Mouse (Mus musculus): ENCODE data around the gene Pald1. TPM values are rescaled to one million over a fixed set of nuclear protein-coding genes. Genes with fewer than 3 reads are reported as not detected.

Pald1 gene
- 23.0 and 23.1 TPM in 2 replicates for polyA plus RNA-seq (2012; rRNA removed)

GRCm38 (mm10) chr10:61383021-61383714 lies at the start of gene Pald1:
TSS of gene Pald1 (minus strand) at chr10:61383530.

GRCm38 (mm10) chr10:61417672-61418071 lies 34.3 kb upstream of the Pald1 start, which contains the start of gene Nodal:
TSS of gene Nodal (plus strand) at chr10:61417972.

DNA sequence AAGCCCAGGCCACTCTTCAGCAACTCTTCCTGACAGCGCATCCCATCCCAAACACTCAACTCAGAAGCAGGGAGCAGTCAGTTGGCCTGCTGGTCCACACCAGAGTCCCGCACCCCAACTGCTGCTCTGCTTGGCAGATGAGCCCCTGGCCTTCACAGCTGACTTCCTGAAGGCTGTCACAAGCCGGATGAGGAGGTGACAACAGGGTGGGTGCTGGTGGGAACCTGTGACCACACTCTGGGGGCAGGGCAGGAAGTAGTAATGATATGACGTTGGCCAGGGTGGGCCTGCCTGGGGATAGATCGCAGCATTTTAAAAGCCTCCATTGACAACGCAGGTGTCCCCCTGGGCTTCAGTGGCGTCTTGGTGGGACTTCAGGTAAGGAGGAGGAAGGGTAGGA lies 85.9 kb downstream of the Pald1 start, which contains the start of gene Prf1:
TSS of gene Prf1 (plus strand) at position 357 of the 400 bp plus-strand sequence.

DNA sequence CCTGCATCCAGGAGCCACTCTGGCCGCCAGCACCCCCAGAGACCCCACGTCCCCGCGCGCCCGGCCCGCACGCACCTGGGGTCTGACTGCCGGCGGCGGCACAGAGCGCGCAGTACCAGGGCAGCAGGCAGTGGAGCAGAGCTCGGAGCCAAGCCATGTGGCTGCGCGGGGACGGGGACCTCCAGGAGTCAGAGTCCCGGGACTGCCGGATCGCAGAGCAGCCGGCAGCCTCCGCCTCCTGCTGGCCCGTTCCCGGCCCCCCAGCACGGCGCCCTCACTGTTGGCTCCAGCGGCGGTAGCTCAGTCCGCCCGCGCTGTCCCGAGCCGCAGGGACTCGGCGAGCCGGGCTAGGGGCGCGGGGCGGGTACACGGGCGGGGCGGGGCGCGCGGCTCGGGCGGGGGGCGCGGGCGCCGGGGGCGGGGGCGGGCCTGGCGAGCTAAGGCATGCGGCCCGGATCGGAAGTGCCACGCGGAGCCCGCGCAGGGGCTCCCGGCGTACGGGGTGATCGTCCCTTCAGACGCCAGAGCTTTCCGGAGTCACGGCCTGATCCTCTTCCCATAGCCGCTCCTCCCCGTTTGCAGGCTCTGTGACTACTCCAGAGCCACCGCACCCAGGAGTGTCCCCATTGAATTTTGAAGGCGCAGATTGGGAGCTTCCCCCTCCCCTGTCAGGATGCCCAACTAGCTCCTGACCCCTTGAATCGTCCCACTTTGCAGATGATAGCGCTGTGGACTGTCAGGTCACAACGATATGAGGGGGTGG lies 110.1 kb downstream of the Pald1 start, which contains the start of gene Adamts14:
TSS of gene Adamts14 (minus strand) at position 358 of the 763 bp plus-strand sequence.

Other genes starting within 250 kb of the Pald1 start
- gene Sgpl1, start 235.8 kb downstream of the Pald1 start, polyA plus RNA-seq (2012; rRNA removed), result 57.1 and 57.5 TPM in 2 replicates
- 1.3 and 1.9 TPM in 2 replicates for gene Tbata, start 211.6 kb downstream of the Pald1 start, polyA plus RNA-seq (2012; rRNA removed)
- gene Adamts14, start 110.1 kb downstream of the Pald1 start, polyA plus RNA-seq (2012; rRNA removed), result 0.69 and 1.1 TPM in 2 replicates
- not detected in 2 replicates for gene Prf1, start 85.7 kb downstream of the Pald1 start, polyA plus RNA-seq (2012; rRNA removed)
- 0.52 and 0.66 TPM in 2 replicates for gene Nodal, start 34.4 kb upstream of the Pald1 start, polyA plus RNA-seq (2012; rRNA removed)
- gene Eif4ebp2, start 69.1 kb upstream of the Pald1 start, polyA plus RNA-seq (2012; rRNA removed), result 38.5 and 43.5 TPM in 2 replicates
- 21.4 and 24.4 TPM in 2 replicates for gene Lrrc20, start 92.3 kb upstream of the Pald1 start, polyA plus RNA-seq (2012; rRNA removed)
- gene Npffr1, start 212.0 kb upstream of the Pald1 start, polyA plus RNA-seq (2012; rRNA removed), result 1.4 and 1.5 TPM in 2 replicates